Mouse (Mus musculus): ENCODE results near the gene Csrnp2. TPM values are rescaled to one million over a fixed set of nuclear protein-coding genes. Genes with fewer than 3 reads are reported as not detected.
"Not testable (repeated sequence)": the region's sequence is repeated elsewhere in the genome, so short reads cannot be mapped to it uniquely, and the experiment has no call there.

Csrnp2 gene
- polyA plus RNA-seq, 1 experiment from 2014 or later: 18.0 TPM

- H3K9me3 ChIP-seq (ENCODE audit: low read depth, low read length): no peaks in the 10 kb centered on the region
- H3K27ac ChIP-seq (ENCODE audit: low read depth): no peak overlapping the region
- no peak for TF ChIP-seq CTCF (IDR thresholded peaks at IDR 0.05; ENCODE audit: low read depth)
- no peak for ATAC-seq (ENCODE audit: insufficient read depth)
- no peak for DNase-seq
- no peaks in the 10 kb centered on the region for H3K27me3 ChIP-seq (ENCODE audit: insufficient read depth, low read length)
- no peak overlapping the region for H3K9ac ChIP-seq
- no peak overlapping the region for H3K4me2 ChIP-seq
- H3K4me1 ChIP-seq (ENCODE audit: insufficient read depth): no peaks in the 10 kb centered on the region
- 55% methylated on average over 5 of the region's 5 CpGs for WGBS
- H3K36me3 ChIP-seq (ENCODE audit: insufficient read depth): peaks cover 24% of the 10 kb centered on the region
- H3K4me3 ChIP-seq (ENCODE audit: low read depth, low read length): no peak overlapping the region
These were observed 32.6 kb upstream of the Csrnp2 start for GRCm38 (mm10) chr15:100527900-100528299.

DNA sequence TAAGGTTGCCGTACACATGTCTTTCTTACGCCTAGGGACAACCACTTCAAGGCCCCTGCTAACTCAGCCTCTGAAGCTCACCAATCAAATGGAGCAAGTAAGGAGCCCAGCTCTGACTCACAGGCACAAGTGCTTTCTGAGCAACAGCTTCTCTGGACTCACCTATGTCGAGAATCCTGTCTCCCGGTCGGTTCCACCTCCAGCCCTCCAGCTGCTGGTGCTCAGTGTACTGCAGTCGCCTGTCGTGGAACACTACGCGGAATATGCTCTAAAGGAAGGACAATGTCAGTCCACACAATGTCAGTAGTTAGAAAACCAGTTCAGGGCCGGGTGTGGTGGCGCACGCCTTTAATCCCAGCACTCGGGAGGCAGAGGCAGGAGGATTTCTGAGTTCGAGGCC lies 30.1 kb upstream of the Csrnp2 start:
- Histone ChIP-seq H3K9ac (no peak overlapping the region), H3K9me3 (ENCODE audit: low read depth, low read length) (no peaks in the 10 kb centered on the region), H3K4me1 (ENCODE audit: insufficient read depth) (no peaks in the 10 kb centered on the region), H3K27ac (ENCODE audit: low read depth) (no peak overlapping the region), H3K36me3 (ENCODE audit: insufficient read depth) (peaks cover 29% of the 10 kb centered on the region), H3K4me2 (no peak overlapping the region), H3K4me3 (ENCODE audit: low read depth, low read length) (no peak overlapping the region), H3K27me3 (ENCODE audit: insufficient read depth, low read length) (no peaks in the 10 kb centered on the region)
- ATAC-seq (ENCODE audit: insufficient read depth) (no peak), DNase-seq (no peak)
- TF ChIP-seq CTCF (IDR thresholded peaks at IDR 0.05; ENCODE audit: low read depth): no peak
- WGBS: 93% methylated on average over 14 of the region's 14 CpGs

- 90% methylated on average over 14 of the region's 14 CpGs for WGBS
- ATAC-seq (ENCODE audit: insufficient read depth): no peak
These were observed 25.0 kb upstream of the Csrnp2 start for GRCm38 (mm10) chr15:100520306-100520705.

GRCm38 (mm10) chr15:100515121-100515520 lies 19.8 kb upstream of the Csrnp2 start:
- no peak overlapping the region for H3K4me2 ChIP-seq
- no peak overlapping the region for H3K4me3 ChIP-seq (ENCODE audit: low read depth, low read length)
- no peaks in the 10 kb centered on the region for H3K27me3 ChIP-seq (ENCODE audit: insufficient read depth, low read length)
- H3K4me1 ChIP-seq (ENCODE audit: insufficient read depth): no peaks in the 10 kb centered on the region
- DNase-seq (no peak), ATAC-seq (ENCODE audit: insufficient read depth) (no peak)
- 82% methylated on average over 2 of the region's 2 CpGs for WGBS
- H3K36me3 ChIP-seq (ENCODE audit: insufficient read depth): peaks cover 78% of the 10 kb centered on the region
- H3K27ac ChIP-seq (ENCODE audit: low read depth): no peak overlapping the region
- no peak overlapping the region for H3K9ac ChIP-seq
- no peak for TF ChIP-seq CTCF (IDR thresholded peaks at IDR 0.05; ENCODE audit: low read depth)
- no peaks in the 10 kb centered on the region for H3K9me3 ChIP-seq (ENCODE audit: low read depth, low read length)

More at GRCm38 (mm10) chr15:100520306-100520705, 25.0 kb upstream of the Csrnp2 start:
- no peak overlapping the region for H3K4me2 ChIP-seq
- no peaks in the 10 kb centered on the region for H3K4me1 ChIP-seq (ENCODE audit: insufficient read depth)
- H3K27me3 ChIP-seq (ENCODE audit: insufficient read depth, low read length): no peaks in the 10 kb centered on the region
- no peak for DNase-seq
- H3K9ac ChIP-seq: no peak overlapping the region
- no peaks in the 10 kb centered on the region for H3K9me3 ChIP-seq (ENCODE audit: low read depth, low read length)
- TF ChIP-seq CTCF (IDR thresholded peaks at IDR 0.05; ENCODE audit: low read depth): no peak
- H3K4me3 ChIP-seq (ENCODE audit: low read depth, low read length): no peak overlapping the region
- no peak overlapping the region for H3K27ac ChIP-seq (ENCODE audit: low read depth)
- peaks cover 54% of the 10 kb centered on the region for H3K36me3 ChIP-seq (ENCODE audit: insufficient read depth)

DNA sequence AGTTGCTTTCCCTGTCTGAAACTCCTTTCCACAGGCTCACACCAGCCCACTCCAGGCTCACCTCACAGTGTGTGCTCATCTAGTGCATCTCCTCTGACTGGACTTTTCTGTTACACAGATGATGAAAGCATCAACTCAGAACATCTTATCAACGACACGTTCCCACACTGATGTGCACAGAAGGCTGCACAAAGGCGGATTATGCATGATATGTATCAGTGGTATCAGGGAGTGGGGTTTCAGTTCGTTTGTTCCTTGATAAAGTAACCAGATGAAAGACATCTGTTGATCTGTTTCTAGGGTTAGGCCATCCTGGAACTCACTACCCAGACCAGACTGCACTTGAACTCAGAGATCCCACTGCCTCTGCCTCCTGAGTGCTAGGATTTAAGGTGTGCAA lies 18.1 kb upstream of the Csrnp2 start:
- TF ChIP-seq CTCF (IDR thresholded peaks at IDR 0.05; ENCODE audit: low read depth): no peak
- no peaks in the 10 kb centered on the region for H3K4me1 ChIP-seq (ENCODE audit: insufficient read depth)
- H3K27me3 ChIP-seq (ENCODE audit: insufficient read depth, low read length): no peaks in the 10 kb centered on the region
- H3K4me3 ChIP-seq (ENCODE audit: low read depth, low read length): no peak overlapping the region
- no peak overlapping the region for H3K27ac ChIP-seq (ENCODE audit: low read depth)
- peaks cover 72% of the 10 kb centered on the region for H3K36me3 ChIP-seq (ENCODE audit: insufficient read depth)
- 71% methylated on average over 4 of the region's 4 CpGs for WGBS
- H3K9me3 ChIP-seq (ENCODE audit: low read depth, low read length): no peaks in the 10 kb centered on the region
- no peak overlapping the region for H3K9ac ChIP-seq
- no peak for ATAC-seq (ENCODE audit: insufficient read depth)
- H3K4me2 ChIP-seq: no peak overlapping the region
- DNase-seq: no peak

DNA sequence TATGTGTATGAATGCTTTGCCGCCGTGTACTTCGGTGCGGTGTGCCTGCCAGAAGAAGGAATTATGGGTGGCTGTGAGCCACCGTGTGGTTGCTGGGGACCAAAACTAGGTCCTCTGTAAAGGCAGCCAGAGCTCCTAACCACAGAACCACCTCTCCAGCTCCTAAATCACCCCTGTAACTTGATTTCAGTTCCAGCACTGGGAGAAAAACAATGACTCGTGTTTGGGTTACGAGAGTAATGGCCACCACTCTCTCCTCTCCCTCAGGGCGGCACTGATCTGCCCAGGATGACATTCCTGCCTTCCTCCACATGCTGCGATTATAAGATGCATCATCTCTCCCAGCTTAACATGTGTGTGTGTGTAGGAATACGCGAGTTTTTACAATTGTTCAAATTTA lies 14.8 kb upstream of the Csrnp2 start:
- ATAC-seq (ENCODE audit: insufficient read depth): no peak
- no peak overlapping the region for H3K4me3 ChIP-seq (ENCODE audit: low read depth, low read length)

GRCm38 (mm10) chr15:100508454-100509167 lies 13.3 kb upstream of the Csrnp2 start:
- Histone ChIP-seq H3K4me1 (ENCODE audit: insufficient read depth) (no peaks in the 10 kb centered on the region), H3K27ac (ENCODE audit: low read depth) (no peak overlapping the region), H3K9me3 (ENCODE audit: low read depth, low read length) (no peaks in the 10 kb centered on the region), H3K4me2 (no peak overlapping the region), H3K4me3 (ENCODE audit: low read depth, low read length) (no peak overlapping the region), H3K36me3 (ENCODE audit: insufficient read depth) (peaks cover 78% of the 10 kb centered on the region), H3K9ac (no peak overlapping the region), H3K27me3 (ENCODE audit: insufficient read depth, low read length) (no peaks in the 10 kb centered on the region)
- no peak for DNase-seq
- WGBS: 86% methylated on average over 13 of the region's 13 CpGs
- TF ChIP-seq CTCF (IDR thresholded peaks at IDR 0.05; ENCODE audit: low read depth): no peak
- ATAC-seq (ENCODE audit: insufficient read depth): no peak

More for the DNA sequence above, 14.8 kb upstream of the Csrnp2 start:
- Histone ChIP-seq H3K4me2 (no peak overlapping the region), H3K36me3 (ENCODE audit: insufficient read depth) (peaks cover 80% of the 10 kb centered on the region), H3K4me1 (ENCODE audit: insufficient read depth) (no peaks in the 10 kb centered on the region), H3K27ac (ENCODE audit: low read depth) (no peak overlapping the region), H3K27me3 (ENCODE audit: insufficient read depth, low read length) (no peaks in the 10 kb centered on the region), H3K9me3 (ENCODE audit: low read depth, low read length) (no peaks in the 10 kb centered on the region), H3K9ac (no peak overlapping the region)
- WGBS: 93% methylated on average over 11 of the region's 11 CpGs
- TF ChIP-seq CTCF (IDR thresholded peaks at IDR 0.05; ENCODE audit: low read depth): no peak
- DNase-seq: no peak

- peaks cover 16% of the 10 kb centered on the region; the same call in 1 of the 2 replicates for H3K36me3 ChIP-seq (ENCODE audit: insufficient read depth)
- H3K27ac ChIP-seq (ENCODE audit: low read depth); ATAC-seq (ENCODE audit: insufficient read depth); H3K9me3 ChIP-seq (ENCODE audit: low read depth, low read length); H3K27me3 ChIP-seq (ENCODE audit: insufficient read depth, low read length); H3K9ac ChIP-seq; H3K4me1 ChIP-seq (ENCODE audit: insufficient read depth); H3K4me3 ChIP-seq (ENCODE audit: low read depth, low read length); DNase-seq; H3K4me2 ChIP-seq: not testable (repeated sequence)
- WGBS: 79% methylated on average over 8 of the region's 8 CpGs
These were observed 4.2 kb upstream of the Csrnp2 start for GRCm38 (mm10) chr15:100499506-100499905.
